Comparison of ENCODE assay signal across 16 mouse cellular contexts in the genomic region with DNA sequence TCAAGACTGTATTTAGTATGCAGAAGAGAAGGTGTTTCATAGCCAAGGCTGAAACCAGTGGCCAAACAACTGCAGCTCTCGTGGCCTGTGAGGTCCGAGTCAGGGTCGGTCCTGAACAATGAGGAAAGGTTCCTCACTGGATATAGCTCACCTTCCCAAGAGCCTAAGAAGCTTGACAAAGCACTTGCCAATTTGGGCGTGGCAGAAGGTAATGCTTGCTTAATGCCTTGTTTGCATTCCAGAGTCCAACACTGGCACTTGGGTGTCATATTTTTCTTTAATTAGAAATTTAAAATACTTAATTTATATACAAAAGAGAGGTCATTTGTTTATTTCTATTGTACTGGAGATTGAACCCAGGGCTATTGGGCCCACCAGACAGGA. TPM values are rescaled to one million over a fixed set of nuclear protein-coding genes. Genes with fewer than 3 reads are reported as not detected.
A peak's percentile ranks its signal among the peaks of the same experiment; 100 is the strongest.
DNase-seq lines count a peak whose midpoint lies in the region; ATAC-seq and TF ChIP-seq lines count a peak whose summit lies in the region.
"Had no signal": no experiment of that assay in that cellular context is flagged by ENCODE, and none has a peak within 500 bp of the region (broad histone marks: within the 10 kb centered on the region; RNA-seq: fewer than 3 reads in every experiment).

No protein-coding gene starts in this region.

- TF ChIP-seq CTCF in lung, embryonic 14.5 days (IDR thresholded peaks at IDR 0.05; ENCODE audit: low read depth): no peak

- H3K4me3 ChIP-seq in embryonic facial prominence, embryonic 14.5 days (ENCODE audit: low read depth, low read length): no peak overlapping the region
- H3K4me3 ChIP-seq in hindbrain, embryonic 12.5 days: no peak overlapping the region
- H3K4me3 ChIP-seq in lung, embryonic 14.5 days (ENCODE audit: low read depth, low read length): no peak overlapping the region
- H3K4me3 ChIP-seq in midbrain, embryonic 12.5 days: no peak overlapping the region
- H3K4me3 ChIP-seq: heart, embryonic 12.5 days; kidney, embryonic 15.5 days; myocyte had no signal

- no peak overlapping the region for H3K9ac ChIP-seq in embryonic facial prominence, embryonic 14.5 days (ENCODE audit: low read depth, low read length)
- H3K9ac ChIP-seq in hindbrain, embryonic 12.5 days: no peak overlapping the region
- no peak overlapping the region for H3K9ac ChIP-seq in lung, embryonic 14.5 days
- H3K9ac ChIP-seq in midbrain, embryonic 12.5 days (replicated peaks): no peak overlapping the region
- H3K9ac ChIP-seq: heart, embryonic 12.5 days; kidney, embryonic 15.5 days; liver, postnatal 0 days had no signal

- 50% methylated on average over 4 of the region's 4 CpGs for WGBS in embryonic facial prominence, embryonic 14.5 days
- WGBS in hindbrain, embryonic 12.5 days: 64% methylated on average over 4 of the region's 4 CpGs
- 48% methylated on average over 4 of the region's 4 CpGs for WGBS in lung, embryonic 14.5 days
- WGBS in midbrain, embryonic 12.5 days: 24% methylated on average over 4 of the region's 4 CpGs

- H3K9me3 ChIP-seq in embryonic facial prominence, embryonic 14.5 days (ENCODE audit: control insufficient read depth, low read length): no peaks in the 10 kb centered on the region
- no peaks in the 10 kb centered on the region for H3K9me3 ChIP-seq in hindbrain, embryonic 12.5 days (replicated peaks)
- H3K9me3 ChIP-seq in lung, embryonic 14.5 days (ENCODE audit: low read depth, low read length): no peaks in the 10 kb centered on the region
- no peaks in the 10 kb centered on the region for H3K9me3 ChIP-seq in midbrain, embryonic 12.5 days
- H3K9me3 ChIP-seq: heart, embryonic 12.5 days; kidney, embryonic 15.5 days had no signal

- DNase-seq in embryonic facial prominence, embryonic 14.5 days (ENCODE audit: low spot score): peak; percentile 41
- peak; percentile 25 for DNase-seq in lung, embryonic 14.5 days
- no peak for DNase-seq in cerebellum, postnatal 14 days
- no peak for DNase-seq in frontal cortex, postnatal 14 days (ENCODE audit: low spot score in 2 of 2)
- no peak for DNase-seq in left cerebral cortex, adult 11 months (ENCODE audit: low spot score)
- no peak for DNase-seq in spleen, postnatal 36 days (ENCODE audit: low spot score in 2 of 2)
- DNase-seq: cerebellum, postnatal 10 days; liver, postnatal 0 days; spleen, adult 18-20 months; thymus, adult 18-20 months had no signal

- no peak overlapping the region for H3K27ac ChIP-seq in embryonic facial prominence, embryonic 14.5 days (replicated peaks; ENCODE audit: low read depth, low read length)
- peak overlapping the region; percentile 62; the same call in 1 of the 2 replicates for H3K27ac ChIP-seq in hindbrain, embryonic 12.5 days
- H3K27ac ChIP-seq in lung, embryonic 14.5 days (ENCODE audit: low read depth): no peak overlapping the region
- peak overlapping the region; percentile 75 for H3K27ac ChIP-seq in midbrain, embryonic 12.5 days (replicated peaks)

- no peaks in the 10 kb centered on the region for H3K36me3 ChIP-seq in embryonic facial prominence, embryonic 14.5 days (ENCODE audit: control insufficient read depth, insufficient read depth, low read length)
- H3K36me3 ChIP-seq in hindbrain, embryonic 12.5 days: no peaks in the 10 kb centered on the region
- H3K36me3 ChIP-seq in lung, embryonic 14.5 days (ENCODE audit: insufficient read depth): no peaks in the 10 kb centered on the region
- H3K36me3 ChIP-seq in midbrain, embryonic 12.5 days: no peaks in the 10 kb centered on the region
- H3K36me3 ChIP-seq: heart, embryonic 12.5 days; kidney, embryonic 15.5 days had no signal

- peaks cover 8% of the 10 kb centered on the region; the same call in 1 of the 2 replicates for H3K4me1 ChIP-seq in embryonic facial prominence, embryonic 14.5 days (ENCODE audit: control insufficient read depth, insufficient read depth, low read length)
- peaks cover 14% of the 10 kb centered on the region for H3K4me1 ChIP-seq in hindbrain, embryonic 12.5 days
- peaks cover 18% of the 10 kb centered on the region for H3K4me1 ChIP-seq in lung, embryonic 14.5 days (ENCODE audit: insufficient read depth)
- H3K4me1 ChIP-seq in midbrain, embryonic 12.5 days: peaks cover 22% of the 10 kb centered on the region

- H3K4me2 ChIP-seq in embryonic facial prominence, embryonic 14.5 days (ENCODE audit: low read depth, low read length): no peak overlapping the region
- no peak overlapping the region for H3K4me2 ChIP-seq in hindbrain, embryonic 12.5 days (replicated peaks)
- no peak overlapping the region for H3K4me2 ChIP-seq in lung, embryonic 14.5 days
- H3K4me2 ChIP-seq in midbrain, embryonic 12.5 days (replicated peaks): no peak overlapping the region
- H3K4me2 ChIP-seq: heart, embryonic 12.5 days; kidney, embryonic 15.5 days had no signal

- no peaks in the 10 kb centered on the region for H3K27me3 ChIP-seq in embryonic facial prominence, embryonic 14.5 days (replicated peaks; ENCODE audit: control insufficient read depth, insufficient read depth, low read length)
- no peaks in the 10 kb centered on the region; the same call in 1 of the 2 replicates for H3K27me3 ChIP-seq in hindbrain, embryonic 12.5 days
- H3K27me3 ChIP-seq in lung, embryonic 14.5 days (ENCODE audit: insufficient read depth, low read length): no peaks in the 10 kb centered on the region
- peaks cover 47% of the 10 kb centered on the region for H3K27me3 ChIP-seq in midbrain, embryonic 12.5 days
- H3K27me3 ChIP-seq: heart, embryonic 12.5 days; kidney, embryonic 15.5 days had no signal

- ATAC-seq in embryonic facial prominence, embryonic 14.5 days (ENCODE audit: low read depth): no peak
- ATAC-seq in hindbrain, embryonic 12.5 days (ENCODE audit: low FRiP score): no peak
- ATAC-seq in lung, embryonic 14.5 days (ENCODE audit: insufficient read depth): no peak
- no peak for ATAC-seq in midbrain, embryonic 12.5 days (ENCODE audit: low FRiP score, low read depth)
- ATAC-seq: CD4-positive, CD25-positive, alpha-beta regulatory T cell, adult 4 months; liver, postnatal 0 days had no signal

RNA-seq across cellular contexts. Expression of a gene that starts 9.9 kb away (rescaled TPM):
- polyA plus RNA-seq in embryonic facial prominence, embryonic 14.5 days (2014; fragmentation: Nextera tagmentation; extraction: Ambion mirVana): 0.07 and 0.16 TPM in 2 replicates
- not detected in 2 replicates for polyA plus RNA-seq in hindbrain, embryonic 12.5 days (2016; fragmentation: Nextera tagmentation; extraction: Ambion mirVana)
- polyA plus RNA-seq in lung, embryonic 14.5 days (2014; fragmentation: Nextera tagmentation; extraction: Ambion mirVana): not detected in 2 replicates
- polyA plus RNA-seq in midbrain, embryonic 12.5 days (2016; fragmentation: Nextera tagmentation; extraction: Ambion mirVana): 0.06 and 0.16 TPM in 2 replicates
- polyA plus RNA-seq: CD4-positive, CD25-positive, alpha-beta regulatory T cell, adult 4 months; heart, embryonic 12.5 days; kidney, embryonic 15.5 days; liver, postnatal 0 days; myocyte had no signal

RNA-seq across cellular contexts. Expression of a gene that starts 57.2 kb away (rescaled TPM):
- 115 and 117 TPM in 2 replicates for polyA plus RNA-seq in embryonic facial prominence, embryonic 14.5 days (2014; fragmentation: Nextera tagmentation; extraction: Ambion mirVana)
- 136 and 138 TPM in 2 replicates for polyA plus RNA-seq in hindbrain, embryonic 12.5 days (2016; fragmentation: Nextera tagmentation; extraction: Ambion mirVana)
- 116 and 117 TPM in 2 replicates for polyA plus RNA-seq in lung, embryonic 14.5 days (2014; fragmentation: Nextera tagmentation; extraction: Ambion mirVana)
- polyA plus RNA-seq in midbrain, embryonic 12.5 days (2016; fragmentation: Nextera tagmentation; extraction: Ambion mirVana): 104 and 111 TPM in 2 replicates

Comparison
In these comparisons a context has a peak if more than half of its experiments do, and no peak if none do; other contexts are left out.
1. DNase-seq: peak in embryonic facial prominence, embryonic 14.5 days (single experiment) and lung, embryonic 14.5 days (single experiment); none in cerebellum, postnatal 14 days (0 of 2), frontal cortex, postnatal 14 days (0 of 2), left cerebral cortex, adult 11 months (single experiment) and spleen, postnatal 36 days (0 of 2).
2. H3K27ac ChIP-seq: peak in hindbrain, embryonic 12.5 days (single experiment) and midbrain, embryonic 12.5 days (single experiment); none in embryonic facial prominence, embryonic 14.5 days (single experiment) and lung, embryonic 14.5 days (single experiment).